Mouse (Mus musculus) limb, embryonic 14.5 days (tissue): ENCODE results near the gene Myocos. TPM values are rescaled to one million over a fixed set of nuclear protein-coding genes. Genes with fewer than 3 reads are reported as not detected.

Source experiments
- ATAC-seq: fragments of 200-750 bp; cut with Nextera tagmentation; 2 replicates; pipeline ENCODE4 v1.8.0; 2017; ENCODE audit warnings: low read depth, moderate number of reproducible peaks, moderate TSS enrichment; ENCODE audit not compliant: low FRiP score
- DNase-seq: peaks from one replicate; pipeline ENCODE4 v3.0.0-alpha.2; 2015; ENCODE audit warnings: low spot score
- H3K27ac ChIP-seq: fragments of 300-500 bp; sonication (generic); replicated peaks from 2 replicates; pipeline ENCODE4 v1.5.1; 2014; ENCODE audit warnings: low read depth, mild to moderate bottlenecking, low read length, moderate library complexity, mixed read lengths
- H3K27me3 ChIP-seq: fragments of 300-500 bp; sonication (generic); 2 replicates; pipeline ENCODE4 v1.6.1; 2014; ENCODE audit warnings: low read length, mixed read lengths; ENCODE audit not compliant: control insufficient read depth, insufficient read depth
- H3K36me3 ChIP-seq: fragments of 300-500 bp; sonication (generic); 2 replicates; pipeline ENCODE4 v1.6.1; 2014; ENCODE audit warnings: mild to moderate bottlenecking, low read length, moderate library complexity, mixed read lengths; ENCODE audit not compliant: control insufficient read depth, insufficient read depth
- H3K4me1 ChIP-seq: fragments of 300-500 bp; sonication (generic); 2 replicates; pipeline ENCODE4 v1.6.1; 2014; ENCODE audit warnings: antibody characterized with exemption, low read length, mixed read lengths; ENCODE audit not compliant: control insufficient read depth, insufficient read depth
- H3K4me2 ChIP-seq: fragments of 300-500 bp; sonication (generic); replicated peaks from 2 replicates; pipeline ENCODE4 v1.6.1; 2014; ENCODE audit warnings: low read depth, mild to moderate bottlenecking, low read length, moderate library complexity; ENCODE audit not compliant: severe bottlenecking
- H3K4me3 ChIP-seq: fragments of 300-500 bp; sonication (generic); replicated peaks from 2 replicates; pipeline ENCODE4 v1.5.1; 2014; ENCODE audit warnings: low read length
- H3K9ac ChIP-seq: fragments of 300-500 bp; sonication (generic); 2 replicates; pipeline ENCODE4 v1.6.1; 2014; ENCODE audit warnings: mild to moderate bottlenecking, low read depth, low read length, moderate library complexity; ENCODE audit not compliant: severe bottlenecking
- H3K9me3 ChIP-seq: fragments of 300-500 bp; sonication (generic); 2 replicates; pipeline ENCODE4 v1.6.1; 2016; ENCODE audit warnings: low read length; ENCODE audit not compliant: control insufficient read depth
- POLR2A ChIP-seq: fragments of 200-500 bp; IDR thresholded peaks from 2 replicates; pipeline ENCODE4 v1.8.0; 2012; ENCODE audit warnings: inconsistent platforms, mild to moderate bottlenecking, moderate library complexity, borderline replicate concordance; ENCODE audit not compliant: insufficient read depth, insufficient read length; ENCODE audit errors: extremely low read depth
- WGBS: fragments of 180-500 bp; shearing (Covaris S2); extraction: QIAGEN DNeasy Blood & Tissue Kit; methylation state at CpG from one replicate; pipeline ENCODE4 v1.1.7; 2014; 5-methylcytosine and 5-hydroxymethylcytosine counted together
- microRNA-seq: library from miRNA; unstranded; fragments of <30 nt; microRNA quantifications from one replicate; pipeline ENCODE4, GENCODE M21; 2016
- polyA plus RNA-seq, 2 experiments: library from polyadenylated mRNA; depleted of rRNA in 1 of 2; stranded (reverse) in 1 of 2; unstranded in 1 of 2; fragments of >200 nt; fragmentation: Nextera tagmentation in 1 of 2; extraction: Ambion mirVana in 1 of 2; gene quantifications; 2 replicates each; pipeline versions ENCODE4 v1.2.1 to v1.2.3; 2012 to 2014

The Myocos gene
- polyA plus RNA-seq, 2 experiments, result not detected

GRCm38 (mm10) chr1:162609633-162610250 is 48.3 kb downstream of the Myocos start:
- no peak overlapping the region for H3K27ac ChIP-seq
- WGBS, result 40% methylated on average over 9 of the region's 9 CpGs
- DNase-seq, result no peak

GRCm38 (mm10) chr1:162608127-162608526 is 49.9 kb downstream of the Myocos start:
- Histone ChIP-seq H3K4me1 (no peaks in the 10 kb centered on the region), H3K27ac (no peak overlapping the region), H3K36me3 (no peaks in the 10 kb centered on the region), H3K9ac (no peak overlapping the region), H3K27me3 (no peaks in the 10 kb centered on the region), H3K4me3 (no peak overlapping the region), H3K4me2 (no peak overlapping the region), H3K9me3 (no peaks in the 10 kb centered on the region)
- WGBS, result 26% methylated on average over 1 of the region's 1 CpGs
- no peak for TF ChIP-seq POLR2A
- ATAC-seq (no peak), DNase-seq (no peak)

More at GRCm38 (mm10) chr1:162609633-162610250, 48.3 kb downstream of the Myocos start:
- Histone ChIP-seq H3K27me3 (no peaks in the 10 kb centered on the region), H3K9me3 (no peaks in the 10 kb centered on the region), H3K4me1 (no peaks in the 10 kb centered on the region), H3K4me3 (no peak overlapping the region), H3K9ac (no peak overlapping the region), H3K36me3 (no peaks in the 10 kb centered on the region), H3K4me2 (no peak overlapping the region)
- TF ChIP-seq POLR2A, result no peak
- no peak for ATAC-seq

GRCm38 (mm10) chr1:162601288-162601687 is 56.7 kb downstream of the Myocos start:
- ATAC-seq, result no peak
- Histone ChIP-seq H3K36me3 (peaks cover 16% of the 10 kb centered on the region), H3K9me3 (no peaks in the 10 kb centered on the region), H3K9ac (no peak overlapping the region), H3K4me2 (no peak overlapping the region), H3K4me1 (no peaks in the 10 kb centered on the region), H3K27ac (no peak overlapping the region), H3K4me3 (no peak overlapping the region), H3K27me3 (no peaks in the 10 kb centered on the region)
- no peak for DNase-seq
- TF ChIP-seq POLR2A, result no peak
- 88% methylated on average over 4 of the region's 4 CpGs for WGBS

- no peaks in the 10 kb centered on the region for H3K9me3 ChIP-seq
- DNase-seq, result no peak
- H3K4me1 ChIP-seq, result no peaks in the 10 kb centered on the region
- peaks cover 26% of the 10 kb centered on the region for H3K36me3 ChIP-seq
- no peak for ATAC-seq
- WGBS, result 90% methylated on average over 5 of the region's 5 CpGs
- H3K9ac ChIP-seq, result no peak overlapping the region
- H3K27ac ChIP-seq, result no peak overlapping the region
- no peaks in the 10 kb centered on the region for H3K27me3 ChIP-seq
- no peak for TF ChIP-seq POLR2A
- H3K4me3 ChIP-seq, result no peak overlapping the region
- H3K4me2 ChIP-seq, result no peak overlapping the region
Observed at GRCm38 (mm10) chr1:162599617-162600016, 58.4 kb downstream of the Myocos start.

GRCm38 (mm10) chr1:162597379-162598102 is 60.5 kb downstream of the Myocos start:
- Histone ChIP-seq H3K4me2 (no peak overlapping the region), H3K36me3 (peaks cover 36% of the 10 kb centered on the region), H3K4me1 (no peaks in the 10 kb centered on the region), H3K9me3 (no peaks in the 10 kb centered on the region), H3K9ac (no peak overlapping the region), H3K27me3 (no peaks in the 10 kb centered on the region), H3K27ac (no peak overlapping the region), H3K4me3 (no peak overlapping the region)
- WGBS, result 81% methylated on average over 3 of the region's 3 CpGs
- DNase-seq (no peak), ATAC-seq (no peak)
- no peak for TF ChIP-seq POLR2A

Small RNAs within 50 kb of the gene (microRNA-seq; reads per million reads assigned to microRNA genes)
- gene Gm27616, result not detected

Other genes starting within 250 kb of the Myocos start
- 14.7 and 18.0 TPM in 2 replicates for gene Dnm3, start 180.2 kb downstream of the Myocos start, polyA plus RNA-seq (2012; rRNA removed)
- gene Dnm3, start 180.2 kb downstream of the Myocos start, polyA plus RNA-seq (2014; fragmentation: Nextera tagmentation; extraction: Ambion mirVana), result 21.9 and 27.9 TPM in 2 replicates
- 16.3 and 17.9 TPM in 2 replicates for gene Mettl13, start 109.7 kb downstream of the Myocos start, polyA plus RNA-seq (2012; rRNA removed)
- 17.0 and 18.3 TPM in 2 replicates for gene Mettl13, start 109.7 kb downstream of the Myocos start, polyA plus RNA-seq (2014; fragmentation: Nextera tagmentation; extraction: Ambion mirVana)
- gene Vamp4, start 87.7 kb downstream of the Myocos start, polyA plus RNA-seq (2012; rRNA removed), result 35.5 and 47.0 TPM in 2 replicates
- gene Vamp4, start 87.7 kb downstream of the Myocos start, polyA plus RNA-seq (2014; fragmentation: Nextera tagmentation; extraction: Ambion mirVana), result 68.9 and 73.5 TPM in 2 replicates
- gene Myoc, start 19.1 kb downstream of the Myocos start, polyA plus RNA-seq (2012; rRNA removed), result 0.22 and 0.23 TPM in 2 replicates
- gene Myoc, start 19.1 kb downstream of the Myocos start, polyA plus RNA-seq (2014; fragmentation: Nextera tagmentation; extraction: Ambion mirVana), result not detected in 2 replicates
- 69.1 and 75.3 TPM in 2 replicates for gene Prrc2c, start 82.3 kb upstream of the Myocos start, polyA plus RNA-seq (2012; rRNA removed)
- gene Prrc2c, start 82.3 kb upstream of the Myocos start, polyA plus RNA-seq (2014; fragmentation: Nextera tagmentation; extraction: Ambion mirVana), result 165 and 186 TPM in 2 replicates
- 0.84 and 0.99 TPM in 2 replicates for gene Fmo4, start 155.8 kb upstream of the Myocos start, polyA plus RNA-seq (2012; rRNA removed)
- 0.76 and 0.80 TPM in 2 replicates for gene Fmo4, start 155.8 kb upstream of the Myocos start, polyA plus RNA-seq (2014; fragmentation: Nextera tagmentation; extraction: Ambion mirVana)
- gene Fmo1, start 208.4 kb upstream of the Myocos start, polyA plus RNA-seq (2012; rRNA removed), result 41.4 and 46.7 TPM in 2 replicates
- 33.5 and 35.0 TPM in 2 replicates for gene Fmo1, start 208.4 kb upstream of the Myocos start, polyA plus RNA-seq (2014; fragmentation: Nextera tagmentation; extraction: Ambion mirVana)
- 1.5 and 2.1 TPM in 2 replicates for gene Fmo2, start 240.5 kb upstream of the Myocos start, polyA plus RNA-seq (2012; rRNA removed)
- gene Fmo2, start 240.5 kb upstream of the Myocos start, polyA plus RNA-seq (2014; fragmentation: Nextera tagmentation; extraction: Ambion mirVana), result 1.5 TPM in 2 replicates